11 mouse cellular contexts compared by ENCODE assay signal in the genomic region with DNA sequence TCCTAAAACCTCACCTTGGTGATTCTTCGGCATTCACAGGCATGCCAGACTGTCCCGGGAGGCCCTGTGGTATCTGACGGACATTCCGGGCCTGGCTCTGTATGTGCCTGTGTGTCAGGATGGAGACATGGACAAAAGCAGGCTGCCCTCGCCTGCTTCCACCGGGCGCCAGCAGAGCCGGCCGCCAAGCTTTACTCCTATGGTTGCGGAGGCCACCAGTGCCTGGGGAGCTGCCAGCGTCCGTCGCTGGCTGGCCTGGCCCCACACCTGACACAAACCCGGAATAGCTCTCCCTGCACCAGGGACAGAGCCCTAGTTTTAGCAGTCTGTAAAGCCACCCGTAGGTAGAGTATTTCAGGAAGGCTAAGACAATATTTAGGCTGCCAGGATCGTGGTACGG. TPM values are rescaled to one million over a fixed set of nuclear protein-coding genes. Genes with fewer than 3 reads are reported as not detected.
DNase-seq lines count a peak whose midpoint lies in the region; ATAC-seq lines count a peak whose summit lies in the region.
"Had no signal": no experiment of that assay in that cellular context is flagged by ENCODE, and none has a peak within 500 bp of the region (broad histone marks: within the 10 kb centered on the region; RNA-seq: fewer than 3 reads in every experiment).

No protein-coding gene starts in this region.

- H3K27me3 ChIP-seq in limb, embryonic 10.5 days (ENCODE audit: low read depth, poor library complexity, severe bottlenecking): no peaks in the 10 kb centered on the region; the same call in 1 of the 2 replicates

- no peaks in the 10 kb centered on the region for H3K9me3 ChIP-seq in limb, embryonic 10.5 days (replicated peaks)

- no peaks in the 10 kb centered on the region for H3K36me3 ChIP-seq in limb, embryonic 10.5 days

- no peak for ATAC-seq in megakaryocyte progenitor cell, adult 5-6 weeks (replicated peaks; ENCODE audit: poor library complexity)
- no peak for ATAC-seq in CD4-positive, CD25-positive, alpha-beta regulatory T cell, adult 4 months

- peak; percentile 97 for DNase-seq in heart, adult 11 months
- DNase-seq in heart, postnatal 25 days (ENCODE audit: low spot score): no peak
- peak; percentile 71 for DNase-seq in cerebellum, adult 8-10 months
- peak; percentile 51 for DNase-seq in heart, adult 8-10 months (ENCODE audit: low spot score)
- DNase-seq in limb, embryonic 10.5 days (ENCODE audit: low spot score): no peak
- DNase-seq in layer of hippocampus, adult 18-20 months (ENCODE audit: low spot score in 2 of 2): no peak
- DNase-seq: lung, adult 18-20 months; thymus, adult 18-20 months had no signal

- WGBS in limb, embryonic 10.5 days: 89% methylated on average over 17 of the region's 17 CpGs

- peaks cover 74% of the 10 kb centered on the region for H3K4me1 ChIP-seq in limb, embryonic 10.5 days

- H3K27ac ChIP-seq in limb, embryonic 10.5 days: peak overlapping the region; percentile 79

- no peak overlapping the region for H3K4me3 ChIP-seq in limb, embryonic 10.5 days
- H3K4me3 ChIP-seq: erythroblast, embryonic 14.5 days had no signal

- intact Hi-C loops in heart, postnatal 25 days (cut with DNase I): no loop called here

RNA-seq across cellular contexts. Expression of gene Eml1, which starts 1.5 kb away (rescaled TPM):
- total RNA-seq in heart, postnatal 25 days (2021): 10 to 100 TPM; 76.4 to 78.6 TPM
- total RNA-seq in heart, adult 8-10 months (2022): 10 to 100 TPM; 65.1 to 92.0 (median 80.7) TPM
- polyA plus RNA-seq in limb, embryonic 10.5 days (2016; fragmentation: Nextera tagmentation; extraction: Ambion mirVana): 47.1 and 64.7 TPM in 2 replicates
- 0.07 TPM in 1 of 2 replicates, not detected in the other for total RNA-seq in megakaryocyte progenitor cell, adult 5-6 weeks (2015)
- not detected in 2 replicates for total RNA-seq in megakaryocyte progenitor cell, adult 5-6 weeks (2017)
- total RNA-seq in layer of hippocampus, adult 18-20 months (2021): 10 to 100 TPM; 46.1 to 50.2 TPM
- polyA plus RNA-seq in CD4-positive, CD25-positive, alpha-beta regulatory T cell, adult 4 months (2017; shearing (Covaris generic)): under 1 TPM in 1 of 2 experiments, not detected in 1; 0.32 TPM

RNA-seq across cellular contexts. Expression of gene Cyp46a1, which starts 38.1 kb away (rescaled TPM):
- under 1 TPM; 0.31 to 0.36 TPM for total RNA-seq in heart, postnatal 25 days (2021)
- under 1 TPM; 0.33 to 1.00 (median 0.66) TPM for total RNA-seq in heart, adult 8-10 months (2022)
- 1.9 and 2.0 TPM in 2 replicates for polyA plus RNA-seq in limb, embryonic 10.5 days (2016; fragmentation: Nextera tagmentation; extraction: Ambion mirVana)
- total RNA-seq in megakaryocyte progenitor cell, adult 5-6 weeks (2015): 0.10 and 0.51 TPM in 2 replicates
- total RNA-seq in megakaryocyte progenitor cell, adult 5-6 weeks (2017): not detected in 2 replicates
- total RNA-seq in layer of hippocampus, adult 18-20 months (2021): 100 to 1,000 TPM; 159 to 175 TPM
- polyA plus RNA-seq in CD4-positive, CD25-positive, alpha-beta regulatory T cell, adult 4 months (2017; shearing (Covaris generic)): not detected
- polyA plus RNA-seq: erythroblast, embryonic 14.5 days had no signal

Comparison
In these comparisons a context has a peak if more than half of its experiments do, and no peak if none do; other contexts are left out.
1. DNase-seq: peak in heart, adult 11 months (single experiment), cerebellum, adult 8-10 months (single experiment) and heart, adult 8-10 months (single experiment); none in heart, postnatal 25 days (single experiment), limb, embryonic 10.5 days (single experiment) and layer of hippocampus, adult 18-20 months (0 of 2).
2. RNA of gene Eml1, which starts 1.5 kb away (total RNA-seq): 65.1 to 92.0 TPM in heart, adult 8-10 months, 76.4 to 78.6 TPM in heart, postnatal 25 days and 46.1 to 50.2 TPM in layer of hippocampus, adult 18-20 months; 0.07 TPM in megakaryocyte progenitor cell, adult 5-6 weeks; every median in the first group is over 10 times any median in the second.
3. RNA of gene Cyp46a1, which starts 38.1 kb away (total RNA-seq): 159 to 175 TPM in layer of hippocampus, adult 18-20 months; 0.33 to 1.00 TPM in heart, adult 8-10 months, 0.31 to 0.36 TPM in heart, postnatal 25 days and 0.10 to 0.51 TPM in megakaryocyte progenitor cell, adult 5-6 weeks; every median in the first group is over 10 times any median in the second.